Mouse (Mus musculus) liver, embryonic 12.5 days (tissue): ENCODE data around the gene Hoxa5. TPM values are rescaled to one million over a fixed set of nuclear protein-coding genes. Genes with fewer than 3 reads are reported as not detected.

Experiments
- ATAC-seq: fragments of 200-750 bp; cut with Nextera tagmentation; 2 replicates; pipeline ENCODE4 v1.8.0; 2017; ENCODE audit warnings: moderate number of reproducible peaks, mild to moderate bottlenecking, moderate library complexity
- H3K27ac ChIP-seq: fragments of 300-500 bp; sonication (generic); 2 replicates; pipeline ENCODE4 v1.5.1; 2016; ENCODE audit warnings: mild to moderate bottlenecking
- H3K27me3 ChIP-seq: fragments of 300-500 bp; sonication (generic); replicated peaks from 2 replicates; pipeline ENCODE4 v1.6.1; 2016; ENCODE audit warnings: mild to moderate bottlenecking, moderate library complexity
- H3K36me3 ChIP-seq: fragments of 300-500 bp; sonication (generic); 2 replicates; pipeline ENCODE4 v1.6.1; 2016; ENCODE audit warnings: mild to moderate bottlenecking, moderate library complexity
- H3K4me1 ChIP-seq: fragments of 300-500 bp; sonication (generic); 2 replicates; pipeline ENCODE4 v1.6.1; 2016
- H3K4me2 ChIP-seq: fragments of 300-500 bp; sonication (generic); 2 replicates; pipeline ENCODE4 v1.6.1; 2016; ENCODE audit warnings: mild to moderate bottlenecking, moderate library complexity
- H3K4me3 ChIP-seq: fragments of 300-500 bp; sonication (generic); 2 replicates; pipeline ENCODE4 v1.5.1; 2016; ENCODE audit warnings: mild to moderate bottlenecking, moderate library complexity
- H3K9ac ChIP-seq: fragments of 300-500 bp; sonication (generic); 2 replicates; pipeline ENCODE4 v1.6.1; 2016; ENCODE audit warnings: mild to moderate bottlenecking, moderate library complexity
- H3K9me3 ChIP-seq: fragments of 300-500 bp; sonication (generic); replicated peaks from 2 replicates; pipeline ENCODE4 v1.6.1; 2016; ENCODE audit warnings: mild to moderate bottlenecking, moderate library complexity
- WGBS: fragments of 180-500 bp; shearing (Covaris S2); methylation state at CpG from one replicate; pipeline ENCODE4 v1.1.7; 2016; ENCODE audit not compliant: insufficient replicate concordance; 5-methylcytosine and 5-hydroxymethylcytosine counted together
- polyA plus RNA-seq: library from polyadenylated mRNA; unstranded; fragments of >200 nt; fragmentation: Nextera tagmentation; extraction: Ambion mirVana; gene quantifications from 2 replicates; pipeline ENCODE4 v1.2.1, GENCODE M21; 2016

The Hoxa5 gene
- polyA plus RNA-seq, 1 experiment from 2014 or later, result 2.1 TPM

GRCm38 (mm10) chr6:52159164-52159761 is 45.1 kb downstream of the Hoxa5 start:
- 15% methylated on average over 12 of the region's 12 CpGs for WGBS
- ATAC-seq, result no peak
- H3K27me3 ChIP-seq, result peaks cover 98% of the 10 kb centered on the region
- H3K9me3 ChIP-seq, result no peaks in the 10 kb centered on the region
- H3K27ac ChIP-seq, result peak overlapping the region; percentile 71
- H3K9ac ChIP-seq, result 0 out of 2 replicates have a peak overlapping the region, but pooled peaks have one; percentile 17
- peak overlapping the region; percentile 61 for H3K4me3 ChIP-seq
- peaks cover 8% of the 10 kb centered on the region for H3K4me1 ChIP-seq
- H3K4me2 ChIP-seq, result peak overlapping the region; percentile 78
- no peaks in the 10 kb centered on the region for H3K36me3 ChIP-seq

- Histone ChIP-seq H3K27me3 (peaks cover 98% of the 10 kb centered on the region), H3K9me3 (no peaks in the 10 kb centered on the region), H3K9ac (peak within 1 kb of the TSS; percentile 60), H3K27ac (peak within 1 kb of the TSS; percentile 71), H3K4me3 (peak within 1 kb of the TSS; percentile 61), H3K4me2 (peak within 1 kb of the TSS; percentile 78), H3K36me3 (no peaks in the 10 kb centered on the region), H3K4me1 (peaks cover 8% of the 10 kb centered on the region)
- peak; percentile 57 for ATAC-seq
- under 1% methylated on average over 55 of the region's 55 CpGs for WGBS
Observed at GRCm38 (mm10) chr6:52158276-52159051, 45.9 kb downstream of the Hoxa5 start, which contains the start of gene Hoxa1. Hoxa1 (minus strand) TSS chr6:52158317.

GRCm38 (mm10) chr6:52157466-52158275 is 46.7 kb downstream of the Hoxa5 start:
- Histone ChIP-seq H3K27ac (no peak overlapping the region), H3K4me1 (peaks cover 8% of the 10 kb centered on the region), H3K9ac (no peak overlapping the region), H3K4me3 (peak overlapping the region; percentile 61), H3K4me2 (peak overlapping the region; percentile 78), H3K27me3 (peaks cover 98% of the 10 kb centered on the region), H3K36me3 (no peaks in the 10 kb centered on the region), H3K9me3 (no peaks in the 10 kb centered on the region)
- 2% methylated on average over 32 of the region's 32 CpGs for WGBS
- no peak; the same call in 1 of the 2 replicates for ATAC-seq

- 2% methylated on average over 20 of the region's 20 CpGs for WGBS
- peaks cover 99% of the 10 kb centered on the region for H3K27me3 ChIP-seq
Observed at GRCm38 (mm10) chr6:52156551-52157200, 47.7 kb downstream of the Hoxa5 start.

GRCm38 (mm10) chr6:52155471-52155870 is 48.9 kb downstream of the Hoxa5 start:
- no peaks in the 10 kb centered on the region for H3K36me3 ChIP-seq
- ATAC-seq, result no peak
- no peak overlapping the region for H3K9ac ChIP-seq
- no peak overlapping the region for H3K4me3 ChIP-seq
- 51% methylated on average over 3 of the region's 3 CpGs for WGBS
- H3K27me3 ChIP-seq, result peaks cover 99% of the 10 kb centered on the region
- H3K27ac ChIP-seq, result no peak overlapping the region
- H3K9me3 ChIP-seq, result no peaks in the 10 kb centered on the region
- H3K4me1 ChIP-seq, result peaks cover 8% of the 10 kb centered on the region
- H3K4me2 ChIP-seq, result no peak overlapping the region

More at GRCm38 (mm10) chr6:52156551-52157200, 47.7 kb downstream of the Hoxa5 start:
- Histone ChIP-seq H3K36me3 (no peaks in the 10 kb centered on the region), H3K4me2 (peak overlapping the region; percentile 78; the same call in 1 of the 2 replicates), H3K9ac (no peak overlapping the region), H3K9me3 (no peaks in the 10 kb centered on the region), H3K27ac (no peak overlapping the region), H3K4me3 (no peak overlapping the region), H3K4me1 (peaks cover 8% of the 10 kb centered on the region)
- no peak for ATAC-seq

GRCm38 (mm10) chr6:52154044-52154443 is 50.3 kb downstream of the Hoxa5 start:
- peaks cover 5% of the 10 kb centered on the region for H3K4me1 ChIP-seq
- H3K36me3 ChIP-seq, result no peaks in the 10 kb centered on the region
- no peak overlapping the region for H3K9ac ChIP-seq
- H3K4me2 ChIP-seq, result no peak overlapping the region
- no peak for ATAC-seq
- H3K4me3 ChIP-seq, result no peak overlapping the region
- no peak overlapping the region for H3K27ac ChIP-seq
- H3K9me3 ChIP-seq, result no peaks in the 10 kb centered on the region
- WGBS, result 31% methylated on average over 5 of the region's 5 CpGs
- H3K27me3 ChIP-seq, result peaks cover 98% of the 10 kb centered on the region

- H3K4me1 ChIP-seq, result no peaks in the 10 kb centered on the region; the same call in 1 of the 2 replicates
- peaks cover 91% of the 10 kb centered on the region for H3K27me3 ChIP-seq
- no peak for ATAC-seq
- no peaks in the 10 kb centered on the region for H3K9me3 ChIP-seq
- WGBS, result 6% methylated on average over 6 of the region's 6 CpGs
- no peak overlapping the region for H3K27ac ChIP-seq
- no peaks in the 10 kb centered on the region for H3K36me3 ChIP-seq
- H3K4me3 ChIP-seq, result no peak overlapping the region
- no peak overlapping the region for H3K9ac ChIP-seq
- H3K4me2 ChIP-seq, result no peak overlapping the region
Observed at GRCm38 (mm10) chr6:52153270-52153669, 51.1 kb downstream of the Hoxa5 start.

GRCm38 (mm10) chr6:52152226-52153193 is 51.9 kb downstream of the Hoxa5 start:
- Histone ChIP-seq H3K4me2 (no peak overlapping the region), H3K27ac (no peak overlapping the region), H3K9me3 (no peaks in the 10 kb centered on the region), H3K36me3 (no peaks in the 10 kb centered on the region), H3K9ac (no peak overlapping the region), H3K4me1 (no peaks in the 10 kb centered on the region), H3K27me3 (peaks cover 91% of the 10 kb centered on the region), H3K4me3 (no peak overlapping the region)
- WGBS, result 15% methylated on average over 16 of the region's 16 CpGs
- no peak for ATAC-seq
